Mouse (Mus musculus): ENCODE results near the gene Rundc3a.
A peak's percentile ranks its signal among the peaks of the same experiment; 100 is the strongest.
"Not testable (repeated sequence)": the region's sequence is repeated elsewhere in the genome, so short reads cannot be mapped to it uniquely, and the experiment has no call there.

The Rundc3a gene

GRCm38 (mm10) chr11:102369263-102369662 is 23.9 kb upstream of the Rundc3a start:
- no peak for DNase-seq

- no peak for DNase-seq
These were observed 22.9 kb upstream of the Rundc3a start for GRCm38 (mm10) chr11:102370285-102370684.

DNA sequence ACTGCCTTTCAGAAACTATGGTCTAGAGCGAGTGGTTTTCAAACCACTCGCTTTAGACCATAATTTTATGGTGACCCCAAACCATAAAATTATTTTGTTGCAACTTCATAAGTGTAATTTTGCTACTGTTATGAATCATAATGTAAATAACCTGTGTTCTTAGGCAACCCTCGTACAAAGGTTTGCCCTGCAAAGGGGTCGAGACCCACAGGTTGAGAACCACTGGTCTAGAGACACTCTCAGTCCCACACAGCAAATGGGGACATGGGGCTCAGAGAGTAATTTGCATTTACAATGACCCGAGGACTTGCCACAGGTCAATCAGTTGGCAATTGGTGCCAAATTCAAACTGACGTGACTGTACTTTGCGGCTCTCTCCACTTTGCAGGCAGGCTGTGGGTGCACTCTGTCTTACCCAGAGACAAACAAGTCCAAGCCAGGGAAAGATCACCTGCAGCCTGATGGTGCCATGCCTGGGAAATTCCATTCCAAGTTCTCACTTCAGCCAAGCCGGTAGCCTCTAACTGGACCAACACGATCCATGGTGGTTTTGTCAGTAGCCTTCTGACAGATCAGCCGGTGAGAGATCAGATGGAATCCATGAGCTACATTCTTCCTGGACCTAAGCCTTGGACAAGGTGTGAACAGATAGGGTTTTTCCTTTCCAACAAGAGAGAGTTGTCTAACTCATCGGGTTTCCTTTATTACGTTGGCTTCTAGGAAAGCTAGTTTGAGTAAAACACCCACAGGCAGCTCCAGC is 21.1 kb upstream of the Rundc3a start:
- no peak for DNase-seq

GRCm38 (mm10) chr11:102372936-102373335 is 20.3 kb upstream of the Rundc3a start:
- DNase-seq = no peak

- DNase-seq = no peak
These were observed 19.6 kb upstream of the Rundc3a start for GRCm38 (mm10) chr11:102373646-102374045.

- DNase-seq = no peak
These were observed 19.0 kb upstream of the Rundc3a start for GRCm38 (mm10) chr11:102374108-102374725.

DNA sequence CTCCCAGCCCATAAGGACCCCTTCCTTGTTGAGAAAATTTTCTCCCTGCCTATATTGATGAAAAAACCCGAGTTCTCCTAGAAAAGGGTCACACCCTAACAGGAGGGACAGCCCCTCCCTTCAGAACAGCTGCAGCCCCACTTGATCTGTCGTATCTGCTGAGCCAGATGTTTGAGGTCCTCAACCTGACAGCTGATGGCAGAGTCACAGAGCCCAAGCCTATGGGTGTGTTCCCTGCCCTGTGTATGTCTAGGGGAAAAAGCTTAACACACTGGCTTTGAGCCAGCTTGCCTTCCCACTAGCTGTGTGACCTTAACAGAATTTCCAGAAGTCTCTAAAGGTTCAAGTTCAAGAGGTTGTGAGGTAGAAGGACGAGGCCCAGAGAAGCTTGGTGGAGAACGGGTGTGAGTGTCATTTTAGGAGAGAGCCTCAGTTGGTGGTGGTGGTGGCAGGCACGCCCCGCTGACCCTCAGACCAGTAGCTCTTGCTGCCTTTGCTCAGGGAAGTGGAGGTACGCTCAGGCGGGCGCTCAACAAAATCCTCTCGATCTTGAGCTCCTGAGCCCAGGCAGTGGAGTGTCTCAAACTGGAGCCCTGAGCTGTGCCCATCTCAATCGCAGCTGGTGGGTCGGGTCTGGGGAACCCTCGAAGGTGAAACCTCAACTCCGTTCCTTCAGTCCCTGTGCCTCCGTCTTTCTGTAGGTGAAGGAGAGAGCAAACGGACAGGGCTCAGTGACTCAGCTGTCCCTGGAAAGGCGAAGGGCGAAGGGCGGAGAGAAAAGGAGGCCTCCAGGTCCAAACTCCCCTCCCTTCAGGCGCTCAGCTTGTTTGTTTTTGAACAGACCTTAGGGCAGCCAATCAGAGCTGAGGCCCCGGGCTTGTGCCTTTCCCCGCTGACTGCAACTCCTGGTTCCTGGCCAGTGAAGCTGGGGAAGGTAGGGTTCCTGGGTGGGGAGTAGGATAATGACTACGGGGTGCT is 17.7 kb upstream of the Rundc3a start:
- DNase-seq = peak; percentile 72

GRCm38 (mm10) chr11:102376196-102376835 is 16.9 kb upstream of the Rundc3a start:
- no peak for DNase-seq

GRCm38 (mm10) chr11:102377186-102377585 is 16.0 kb upstream of the Rundc3a start:
- DNase-seq = no peak

- DNase-seq = no peak
These were observed 13.1 kb upstream of the Rundc3a start for GRCm38 (mm10) chr11:102380091-102380490.

- no peak for DNase-seq
These were observed 11.7 kb upstream of the Rundc3a start for GRCm38 (mm10) chr11:102381341-102382100.

DNA sequence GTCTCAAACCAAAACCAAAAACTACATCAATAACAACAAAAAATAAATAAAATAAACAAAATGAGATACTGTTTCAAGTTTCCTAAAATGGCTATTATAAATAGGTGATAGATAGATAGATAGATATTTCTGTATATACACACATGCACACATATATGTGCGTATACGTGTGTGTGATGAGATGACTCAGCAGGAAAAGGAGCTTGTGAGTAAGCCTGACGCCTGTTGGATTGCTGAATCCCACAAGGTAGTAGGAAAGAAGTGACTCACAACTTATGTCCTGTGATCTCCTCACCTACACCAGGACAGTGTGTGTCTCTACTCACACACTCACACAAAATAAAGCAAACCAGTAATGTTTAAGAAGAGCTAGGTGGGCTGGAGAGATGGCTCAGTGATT is 10.4 kb upstream of the Rundc3a start:
- DNase-seq = no peak

DNA sequence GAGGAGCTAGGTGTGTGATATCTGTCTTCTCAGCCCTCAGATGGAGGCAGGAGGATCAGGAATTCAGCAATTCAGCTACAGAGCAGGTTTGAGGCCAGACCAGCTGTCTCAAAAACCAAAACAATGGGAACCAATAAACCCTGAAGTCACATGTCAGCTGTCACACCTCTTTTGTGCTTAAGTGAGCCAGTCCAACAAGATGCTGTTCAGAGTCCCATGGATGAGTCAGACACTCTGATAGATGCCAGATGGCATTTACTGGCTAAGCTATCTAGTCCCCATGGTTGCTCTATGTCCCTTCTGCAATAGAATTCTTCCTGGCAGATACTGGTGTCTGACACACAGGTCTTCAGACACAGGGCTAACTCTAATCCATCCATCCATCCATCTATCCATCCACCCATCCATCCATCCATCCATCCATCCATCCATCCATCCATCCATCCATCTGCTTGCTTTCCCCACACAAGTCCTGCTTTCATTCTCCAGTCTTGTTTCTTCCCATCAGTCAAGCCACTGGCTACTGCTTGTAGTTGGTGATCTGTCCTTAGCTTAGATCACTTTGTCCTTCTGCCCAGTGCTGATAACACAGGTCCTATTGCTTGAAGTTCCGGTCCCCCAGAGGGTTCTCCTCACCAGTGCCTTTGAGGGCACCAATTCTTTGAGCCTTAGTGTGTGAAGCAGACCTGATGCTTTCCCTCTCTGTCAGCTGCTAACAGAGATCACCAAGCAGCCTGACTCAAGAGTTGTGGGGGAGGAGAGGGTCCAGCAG is 9.7 kb upstream of the Rundc3a start:
- DNase-seq = no peak

GRCm38 (mm10) chr11:102384418-102384817 is 8.8 kb upstream of the Rundc3a start:
- DNase-seq = no peak

DNA sequence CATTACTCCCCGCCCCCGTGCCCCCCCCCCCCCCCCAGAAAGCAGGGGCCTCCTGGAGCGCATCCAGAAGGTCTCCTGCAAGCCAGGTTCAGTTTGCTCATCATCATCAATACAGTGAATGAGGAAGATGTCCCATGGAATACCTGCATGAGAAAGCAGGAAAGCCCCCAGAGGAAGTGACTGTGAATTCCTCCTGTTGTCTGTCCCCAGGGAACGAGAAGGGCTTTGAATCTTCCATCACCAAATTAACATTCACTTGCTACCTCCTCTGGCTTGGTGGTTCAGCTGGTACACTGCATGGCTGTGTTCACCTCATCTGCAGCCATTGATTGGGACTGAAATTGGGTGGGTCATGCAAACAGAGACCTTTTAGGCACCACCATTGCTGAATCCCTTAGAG is 8.1 kb upstream of the Rundc3a start:
- DNase-seq = no peak

- DNase-seq = no peak
These were observed 7.1 kb upstream of the Rundc3a start for GRCm38 (mm10) chr11:102386121-102386520.

- not testable (repeated sequence) for DNase-seq
These were observed 3.8 kb upstream of the Rundc3a start for GRCm38 (mm10) chr11:102389436-102389835.

DNA sequence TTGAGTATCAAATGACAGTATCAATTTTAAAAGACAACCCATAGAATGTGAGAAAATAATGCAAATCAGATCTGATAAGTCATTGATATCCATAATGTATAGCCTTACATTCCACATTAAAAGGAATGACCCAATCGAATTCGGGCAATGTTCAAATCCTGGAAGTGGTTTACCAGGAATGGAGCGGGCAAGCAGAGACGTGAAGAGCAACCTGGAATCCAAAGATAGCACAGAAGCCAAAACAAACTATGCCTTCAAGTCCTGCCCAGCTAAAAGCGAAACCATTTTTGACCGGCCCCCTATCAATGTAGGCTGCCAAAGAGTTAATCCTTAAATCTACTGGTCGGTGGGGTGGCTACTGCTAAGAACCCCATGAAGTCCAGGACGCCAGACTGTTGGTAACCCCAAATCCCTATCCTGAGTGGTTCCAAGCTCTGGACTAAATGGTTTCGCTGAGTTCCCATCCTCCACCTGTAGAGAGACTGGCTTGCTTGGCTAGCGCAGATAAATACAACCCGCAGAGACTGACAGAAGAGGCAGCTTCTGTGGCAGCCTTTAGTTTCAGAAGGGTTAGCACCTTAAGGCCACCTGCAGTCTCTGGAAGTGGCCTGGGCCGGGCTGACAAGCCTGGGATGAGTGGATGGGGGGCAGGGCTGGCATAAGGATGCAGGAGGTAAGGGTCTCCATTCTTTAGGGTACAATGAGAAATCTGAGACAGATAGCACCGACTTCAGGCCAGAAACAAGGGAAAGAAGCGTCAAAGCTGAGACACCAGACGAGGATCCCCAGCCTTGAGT is 564 bp upstream of the Rundc3a start:
- DNase-seq = no peak

- no peak for DNase-seq
These were observed 667 bp downstream of the Rundc3a start for GRCm38 (mm10) chr11:102393719-102394420.

Data from embryo, embryonic 11 days (tissue).